Mouse (Mus musculus): ENCODE data around the gene Yju2.
A peak's percentile ranks its signal among the peaks of the same experiment; 100 is the strongest.

The Yju2 gene

DNA sequence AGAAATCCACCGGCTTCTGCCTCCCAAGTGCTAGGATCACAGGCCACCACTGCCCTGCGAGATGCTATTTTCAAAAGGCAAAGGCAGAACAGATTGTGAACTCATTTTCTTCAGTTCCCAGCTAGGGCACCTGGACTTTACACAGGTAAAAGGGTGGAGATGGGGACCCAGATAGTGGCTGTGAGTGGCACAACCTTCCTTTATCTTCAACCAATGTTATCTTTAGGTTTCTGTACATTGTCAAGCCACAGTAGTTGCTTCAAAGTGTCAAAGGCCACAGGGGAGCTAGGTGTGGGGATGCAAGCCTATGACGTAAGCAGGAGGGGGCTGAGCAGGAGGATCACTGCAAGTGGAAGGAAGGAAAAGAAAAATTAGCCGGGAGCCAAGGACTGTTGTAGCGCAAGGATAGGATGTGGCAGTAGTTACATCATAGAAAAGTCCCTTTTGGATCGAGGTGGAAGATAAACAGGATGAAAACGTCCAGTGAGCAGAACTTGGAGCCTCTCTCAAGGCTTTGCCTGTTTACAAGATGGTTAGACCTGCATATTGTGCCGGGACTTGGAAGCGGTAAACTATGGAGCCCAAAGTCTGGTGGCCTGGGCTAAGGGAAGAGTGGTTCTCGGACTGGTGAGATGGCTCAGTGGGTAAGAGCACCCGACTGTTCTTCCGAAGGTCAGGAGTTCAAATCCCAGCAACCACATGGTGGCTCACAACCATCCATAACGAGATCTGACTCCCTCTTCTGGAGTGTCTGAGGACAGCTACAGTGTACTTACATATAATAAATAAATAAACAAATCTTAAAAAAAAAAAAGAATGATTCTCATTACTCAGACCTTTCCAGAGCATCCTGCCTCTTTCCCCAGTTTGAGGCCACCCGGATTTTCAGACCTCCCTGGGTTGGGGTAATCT lies 48.8 kb downstream of the Yju2 start:
- DNase-seq (ENCODE audit: low read depth): peak; percentile 47

GRCm38 (mm10) chr17:56008356-56009087 lies 49.6 kb downstream of the Yju2 start:
- peak; percentile 97 for DNase-seq (ENCODE audit: low read depth)

DNA sequence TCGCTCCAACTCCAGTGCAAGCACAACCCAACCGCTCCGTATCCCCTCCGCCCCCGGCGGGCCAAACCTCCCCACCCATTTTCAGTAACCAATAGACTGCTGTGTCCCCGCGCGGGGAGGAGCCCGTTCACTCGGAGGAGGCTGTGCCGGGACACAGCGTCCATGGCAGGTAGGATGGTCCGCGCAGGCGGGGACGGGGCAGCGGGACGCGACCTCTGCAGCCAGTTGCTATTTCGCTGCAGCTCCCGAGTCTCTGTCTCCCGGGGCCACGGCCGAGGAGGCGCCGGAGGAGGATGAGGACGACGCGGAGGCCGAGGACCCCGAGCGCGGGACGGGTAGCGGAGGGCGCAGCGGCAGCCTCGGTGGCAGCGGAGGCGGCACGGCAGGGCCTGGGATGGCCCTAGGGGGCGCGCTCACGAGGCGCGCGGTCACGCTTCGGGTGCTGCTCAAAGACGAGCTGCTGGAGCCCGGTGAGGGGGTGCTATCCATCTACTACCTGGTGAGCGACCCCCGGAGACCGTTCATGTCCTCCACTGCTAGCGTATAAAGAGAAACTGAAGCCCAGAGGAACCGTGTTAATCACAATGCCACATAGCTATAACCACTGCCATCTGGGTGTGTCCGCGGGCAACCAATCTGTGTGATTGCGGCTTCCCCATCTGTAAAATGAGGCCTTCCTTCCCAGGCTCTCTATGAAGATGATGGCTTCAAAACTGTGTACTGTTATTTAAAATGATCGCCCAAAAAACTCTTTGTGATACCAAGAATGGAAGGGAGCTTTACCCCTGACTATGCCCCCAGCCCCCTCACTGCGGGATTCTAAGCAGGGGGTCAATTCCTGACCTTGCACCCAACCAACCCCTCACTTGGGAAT lies 50.4 kb downstream of the Yju2 start:
- DNase-seq (ENCODE audit: low read depth): peak; percentile 90

DNA sequence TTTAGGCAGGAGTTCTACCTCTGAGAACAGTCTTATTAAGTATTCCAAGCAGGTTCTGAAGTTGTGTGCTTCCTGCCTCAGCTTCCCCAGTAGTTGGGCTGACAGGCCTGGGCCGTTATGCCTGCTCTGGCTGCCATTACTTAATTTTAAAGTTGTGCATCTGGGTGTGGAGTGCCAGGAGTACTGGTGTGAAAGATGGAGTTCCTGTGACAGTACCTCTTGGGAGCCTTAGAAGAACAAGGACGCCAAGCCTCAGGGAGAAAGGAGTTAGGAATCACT lies 51.0 kb downstream of the Yju2 start:
- no peak for DNase-seq (ENCODE audit: low read depth)

DNA sequence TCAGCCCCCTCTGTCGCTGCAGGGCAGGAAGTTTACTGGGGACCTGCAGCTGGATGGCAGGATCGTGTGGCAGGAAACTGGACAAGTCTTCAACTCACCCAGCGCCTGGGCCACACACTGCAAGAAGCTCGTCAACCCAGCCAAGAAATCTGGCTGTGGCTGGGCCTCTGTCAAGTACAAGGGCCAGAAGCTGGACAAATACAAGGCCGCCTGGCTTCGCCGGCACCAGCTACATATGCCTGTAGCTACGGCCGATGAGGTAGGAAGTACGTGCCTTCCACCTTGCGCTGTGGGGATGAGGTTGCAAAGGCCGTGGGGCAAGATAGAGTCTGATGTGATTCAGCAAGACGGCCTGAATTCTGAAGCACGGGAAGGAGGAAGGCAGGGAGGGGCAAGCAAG lies 51.4 kb downstream of the Yju2 start:
- DNase-seq (ENCODE audit: low read depth): peak; percentile 24

DNA sequence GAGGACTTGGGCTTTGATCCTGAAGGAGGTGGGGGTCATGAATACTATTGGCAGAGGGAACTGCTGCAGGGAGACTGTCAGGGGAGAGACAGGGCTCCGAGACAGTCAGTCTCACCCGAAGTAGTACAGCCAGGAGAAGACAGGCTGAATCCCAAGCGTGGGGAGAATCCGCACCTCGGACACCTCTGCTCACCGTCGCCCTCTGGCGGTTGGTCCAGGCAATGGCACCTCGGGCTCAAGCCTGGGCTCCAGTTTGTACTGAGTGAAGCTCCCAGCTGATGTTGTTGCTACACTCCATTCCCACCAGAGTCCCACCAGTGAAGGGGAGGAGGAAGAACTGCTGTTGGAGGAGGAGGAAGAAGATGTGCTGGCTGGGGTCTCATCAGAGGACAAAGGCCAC lies 51.8 kb downstream of the Yju2 start:
- peak; percentile 65 for DNase-seq (ENCODE audit: low read depth)

DNA sequence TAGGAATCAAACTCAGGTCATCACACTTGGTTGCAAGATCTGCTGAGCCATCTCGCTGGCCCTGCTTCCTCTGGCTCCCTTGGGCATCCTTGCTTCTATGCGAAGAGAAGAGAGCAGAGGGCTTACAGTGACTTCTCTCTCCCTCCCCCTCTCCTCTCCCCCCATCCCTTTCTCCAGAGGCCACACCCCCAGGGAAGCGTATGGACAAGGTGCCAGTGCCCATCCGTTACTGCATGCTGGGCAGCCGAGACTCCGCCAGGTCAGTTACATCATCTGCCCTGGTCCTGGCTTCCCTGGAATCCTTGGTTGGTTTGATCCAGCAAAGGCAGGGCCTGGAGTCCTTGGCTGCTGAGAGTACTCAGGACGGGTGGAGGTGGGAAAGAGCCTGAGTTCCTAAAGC lies 52.5 kb downstream of the Yju2 start:
- no peak for DNase-seq (ENCODE audit: low read depth)

- DNase-seq (ENCODE audit: low read depth): no peak
Observed at GRCm38 (mm10) chr17:56015293-56015692, 56.4 kb downstream of the Yju2 start.

DNA sequence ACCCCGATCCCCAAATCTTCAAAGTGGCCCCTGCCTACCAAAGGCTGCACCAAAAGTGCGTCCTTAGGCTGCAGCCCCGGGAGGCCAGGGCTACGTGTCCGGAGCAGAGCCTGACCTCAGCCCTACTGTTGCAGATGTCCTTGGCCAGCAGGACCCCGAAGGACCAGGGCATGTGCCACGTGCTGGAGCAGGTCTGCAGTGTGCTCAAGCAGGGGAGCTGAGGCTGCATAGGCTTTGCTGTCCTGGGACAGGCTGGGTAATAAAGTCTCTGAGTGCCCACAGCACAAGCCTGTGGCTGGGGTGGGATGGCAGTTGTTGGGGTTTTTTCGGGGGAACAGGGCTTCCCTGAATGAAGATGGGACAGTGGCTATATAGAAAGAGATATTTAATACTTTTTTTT lies 57.5 kb downstream of the Yju2 start:
- no peak for DNase-seq (ENCODE audit: low read depth)

- DNase-seq (ENCODE audit: low read depth): no peak
Observed at GRCm38 (mm10) chr17:56016793-56017785, 58.2 kb downstream of the Yju2 start.

DNA sequence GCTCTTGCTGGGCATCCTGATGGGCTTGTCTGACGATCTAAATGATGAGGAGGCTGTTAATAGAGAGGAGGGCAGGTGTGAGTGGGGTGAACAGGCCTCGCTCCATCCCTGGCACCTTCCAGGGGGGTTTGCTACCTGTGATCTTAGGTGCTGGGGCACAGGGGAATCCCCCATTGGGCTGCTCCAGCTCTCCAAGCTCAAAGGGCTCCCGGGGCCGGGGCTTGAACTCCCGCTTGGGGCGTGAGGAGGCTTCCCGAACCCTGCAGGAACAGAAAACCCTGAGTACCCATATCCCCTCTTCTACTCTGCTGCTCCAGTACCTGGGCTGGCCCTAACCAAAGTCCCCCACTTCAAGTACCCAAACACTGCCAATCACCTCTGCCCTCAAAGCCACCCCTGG lies 58.9 kb downstream of the Yju2 start:
- no peak for DNase-seq (ENCODE audit: low read depth)

Data from 416B (cell line).